Mouse (Mus musculus) gastrocnemius, adult 18-20 months (tissue): Measurements from ENCODE around the gene Xylt1. TPM values are rescaled to one million over a fixed set of nuclear protein-coding genes. Genes with fewer than 3 reads are reported as not detected.

Experiments used
- DNase-seq: peaks from one replicate; pipeline ENCODE4 v3.0.0; 2021; ENCODE audit warnings: low spot score
- long read RNA-seq, 2 experiments: library from polyadenylated mRNA; stranded (forward); transcript quantifications; one replicate each; pipeline ENCODE4 v2.0.0; 2021
- total RNA-seq, 2 experiments: library from RNA; stranded (reverse); gene quantifications; 2 replicates each; pipeline ENCODE4 v1.2.3; 2021

Gene Xylt1
- 1 to 10 TPM; 8.2 to 9.3 TPM for total RNA-seq
- long read RNA-seq, experiment 1, partial matches to known transcripts = 0 of 2 reads
- long read RNA-seq, experiment 1, other reads (novel, unspliced or antisense) = 2 of 2 reads
- long read RNA-seq, experiment 2, partial matches to known transcripts = 0 of 2 reads
- long read RNA-seq, experiment 2, other reads (novel, unspliced or antisense) = 2 of 2 reads

DNA sequence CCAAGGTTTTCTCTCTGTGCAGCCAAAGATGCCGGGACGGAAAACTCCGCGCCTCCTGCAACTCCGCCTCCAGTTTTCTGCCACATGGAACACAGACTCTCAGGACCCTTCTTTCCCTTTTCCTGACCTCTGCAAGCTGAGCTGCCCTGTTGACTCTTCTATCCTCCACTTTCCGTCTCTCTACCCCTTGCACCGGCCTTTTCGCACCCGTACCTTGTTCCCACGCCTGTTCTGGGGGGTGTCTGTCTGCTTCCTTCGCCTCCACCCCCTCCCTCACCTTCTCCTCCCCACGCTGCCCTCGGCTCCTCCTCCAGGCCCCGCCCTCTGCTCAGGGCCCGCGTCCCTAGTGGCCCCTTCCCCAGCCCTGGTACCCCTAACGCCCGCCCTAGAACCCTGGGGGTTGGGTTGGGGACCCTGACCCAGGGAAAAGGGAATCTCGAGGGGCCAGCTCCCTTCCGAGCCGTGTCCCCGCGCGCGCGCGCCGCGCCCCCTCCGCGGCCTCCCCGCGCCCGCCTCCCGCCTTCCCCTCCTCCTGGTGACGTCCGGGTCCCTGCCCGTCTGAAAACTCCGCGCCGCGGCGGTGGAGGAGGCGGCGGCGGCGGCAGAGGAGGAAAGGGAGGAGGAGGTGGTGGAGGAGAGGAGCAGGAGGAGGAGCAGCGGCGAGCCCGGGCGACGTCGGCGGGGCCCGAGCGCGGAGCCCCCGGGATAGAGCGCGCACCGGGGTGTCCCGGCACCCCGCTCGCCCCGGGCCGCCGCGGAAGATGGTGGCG, at the start of gene Xylt1:
Gene Xylt1, plus strand, starts transcription at position 562 of the 770 bp plus-strand sequence.
- peak; percentile 80 for DNase-seq

DNA sequence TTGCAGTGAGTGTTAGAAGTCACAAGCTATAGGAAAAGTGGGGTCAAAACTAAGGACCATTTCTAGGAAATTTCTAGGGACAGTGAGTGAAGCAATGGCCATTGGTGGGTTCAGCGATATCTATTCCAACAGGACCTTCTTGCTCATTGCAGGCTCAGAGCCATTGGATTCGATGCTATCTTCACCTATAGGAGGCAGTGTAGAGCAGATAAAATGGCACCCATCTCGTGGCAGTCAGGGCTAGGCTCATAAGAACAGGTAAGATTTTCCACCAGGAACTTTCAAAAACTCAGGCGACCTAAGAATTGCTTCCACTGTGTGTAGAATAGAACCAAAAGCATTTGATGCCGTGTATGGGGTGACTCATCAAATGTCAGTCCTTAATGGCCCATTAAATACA, 46.8 kb upstream of the Xylt1 start:
- DNase-seq = no peak

- DNase-seq = no peak
Observed at GRCm38 (mm10) chr7:117356316-117356715, 24.5 kb upstream of the Xylt1 start.

DNA sequence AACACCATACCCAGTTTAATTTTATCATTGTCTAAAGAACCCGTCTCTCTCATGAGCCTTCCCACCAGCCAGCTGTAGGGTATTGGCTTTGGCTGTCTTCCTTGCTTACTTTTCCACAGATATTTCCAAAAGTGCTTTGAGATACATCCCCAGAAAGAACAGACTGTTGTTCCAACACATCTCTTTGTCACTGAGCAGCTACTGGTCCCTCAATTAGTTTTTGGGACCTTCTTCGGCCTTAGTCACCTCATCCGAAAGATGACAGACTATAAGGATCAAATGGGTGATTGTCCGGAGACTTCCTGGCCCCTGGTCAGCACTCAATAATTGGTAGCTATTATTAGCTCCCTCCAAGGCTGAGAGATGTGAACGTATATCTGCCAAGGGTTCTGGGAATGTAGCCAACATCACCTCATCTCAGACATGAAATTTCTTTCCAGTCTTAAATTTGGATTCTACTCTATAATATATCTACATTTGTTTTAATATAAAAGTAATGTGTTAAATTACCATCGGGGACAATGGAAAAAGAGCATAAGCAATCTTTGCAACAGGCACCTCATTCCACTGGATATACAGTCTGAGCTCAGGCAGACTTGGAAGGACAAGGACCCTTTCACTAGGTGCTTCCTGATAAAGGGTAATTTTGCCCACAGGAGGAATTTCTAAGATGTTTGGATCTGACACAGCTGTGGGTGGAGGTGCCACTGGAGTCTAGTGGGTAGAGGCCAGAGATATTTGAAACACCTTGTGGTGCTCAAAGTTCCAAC, 23.2 kb upstream of the Xylt1 start:
- no peak for DNase-seq

- DNase-seq = no peak
Observed at GRCm38 (mm10) chr7:117361281-117361680, 19.5 kb upstream of the Xylt1 start.

- no peak for DNase-seq
Observed at GRCm38 (mm10) chr7:117362493-117362892, 18.3 kb upstream of the Xylt1 start.

GRCm38 (mm10) chr7:117368647-117369289, 12.0 kb upstream of the Xylt1 start:
- no peak for DNase-seq

DNA sequence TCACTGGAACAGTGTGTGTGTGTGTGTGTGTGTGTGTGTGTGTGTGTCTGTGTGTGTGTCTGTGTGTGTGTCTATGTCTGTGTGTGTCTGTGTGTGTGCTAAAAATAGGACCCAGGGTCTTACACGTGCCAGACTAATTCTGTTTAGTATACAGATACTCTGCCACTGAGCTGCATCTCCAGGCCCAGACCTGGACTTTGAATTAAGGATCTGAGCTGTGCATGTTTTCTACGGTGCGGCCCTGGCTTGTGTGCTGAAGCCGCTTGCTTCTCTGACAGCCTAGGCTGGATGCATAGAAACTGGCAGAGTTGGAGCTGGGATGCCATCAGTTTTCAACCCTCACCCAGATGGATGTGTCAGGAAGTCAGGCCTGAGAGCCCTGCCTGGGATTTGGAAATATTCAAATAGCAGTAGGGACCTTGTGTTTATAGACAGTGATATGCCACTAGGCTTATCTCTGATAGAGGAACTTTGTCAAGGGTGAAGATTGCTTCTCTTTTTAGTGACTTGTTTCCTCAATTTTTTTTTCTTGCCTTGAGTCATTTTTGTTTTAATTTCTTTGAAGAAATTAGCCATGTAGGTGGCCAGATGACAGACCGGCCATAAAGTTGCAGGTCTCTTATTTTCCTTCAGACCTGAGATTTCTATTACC, 11.4 kb upstream of the Xylt1 start:
- no peak for DNase-seq

DNA sequence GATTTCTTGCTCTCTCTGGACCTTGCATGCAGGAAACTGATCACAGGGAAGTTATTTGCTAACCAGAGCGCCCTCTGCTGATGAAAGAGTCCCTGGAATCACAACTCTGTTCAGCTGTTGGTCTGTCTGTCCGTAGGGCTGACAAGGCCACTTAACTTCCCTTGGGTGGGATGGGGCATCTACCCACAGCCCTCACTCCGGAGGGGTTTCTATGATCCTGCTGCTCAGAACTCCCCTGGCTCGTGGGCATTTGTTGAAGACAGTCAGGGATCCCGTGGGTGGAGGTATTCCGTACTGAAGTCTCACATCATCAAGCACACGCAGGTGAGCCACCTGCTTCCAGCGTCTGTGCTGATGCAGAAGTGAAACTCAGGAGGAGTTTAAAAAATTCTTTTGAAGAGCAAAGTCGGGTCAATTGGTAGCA, 4.9 kb upstream of the Xylt1 start:
- DNase-seq = peak; percentile 78

- DNase-seq = no peak
Observed at GRCm38 (mm10) chr7:117377138-117377537, 3.6 kb upstream of the Xylt1 start.

- DNase-seq = peak; percentile 52
Observed at GRCm38 (mm10) chr7:117380036-117380417, 752 bp upstream of the Xylt1 start.

DNA sequence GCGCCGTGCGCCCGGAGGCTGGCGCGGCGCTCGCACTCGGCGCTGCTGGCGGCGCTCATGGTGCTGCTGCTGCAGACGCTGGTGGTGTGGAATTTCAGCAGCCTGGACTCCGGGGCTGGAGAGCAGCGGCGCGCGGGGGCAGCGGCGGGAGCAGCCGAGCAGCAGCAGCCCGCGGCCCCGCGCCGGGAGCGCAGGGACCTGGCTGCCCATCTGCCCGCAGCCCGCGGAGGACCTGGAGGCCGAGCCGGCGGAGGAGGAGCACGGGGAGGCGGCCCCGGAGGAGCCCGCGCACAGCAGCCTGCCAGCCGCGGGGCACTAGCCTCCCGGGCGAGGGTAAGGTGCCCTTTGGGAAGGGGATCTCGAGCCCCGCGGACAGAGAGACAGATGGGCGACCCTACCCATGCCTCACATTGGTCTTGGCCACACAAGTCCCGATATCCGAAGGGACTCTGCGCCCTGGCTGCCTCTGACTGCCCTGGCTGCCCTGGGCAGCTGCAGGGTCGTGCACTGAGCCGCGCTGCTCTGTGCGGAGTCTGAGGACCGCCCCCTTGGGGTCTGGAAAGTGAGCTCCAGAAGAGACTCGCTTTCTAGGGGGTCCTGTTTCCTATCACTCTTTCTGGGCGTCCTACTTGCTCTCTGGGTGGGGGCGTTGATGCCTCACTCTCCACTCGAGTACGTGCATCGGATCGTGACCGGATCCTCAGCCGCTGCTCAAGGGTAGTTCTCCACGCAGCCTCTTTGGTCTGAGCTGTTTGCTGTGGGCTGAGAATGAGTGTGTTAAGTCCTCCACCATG, 606 bp downstream of the Xylt1 start:
- peak; percentile 65 for DNase-seq

DNA sequence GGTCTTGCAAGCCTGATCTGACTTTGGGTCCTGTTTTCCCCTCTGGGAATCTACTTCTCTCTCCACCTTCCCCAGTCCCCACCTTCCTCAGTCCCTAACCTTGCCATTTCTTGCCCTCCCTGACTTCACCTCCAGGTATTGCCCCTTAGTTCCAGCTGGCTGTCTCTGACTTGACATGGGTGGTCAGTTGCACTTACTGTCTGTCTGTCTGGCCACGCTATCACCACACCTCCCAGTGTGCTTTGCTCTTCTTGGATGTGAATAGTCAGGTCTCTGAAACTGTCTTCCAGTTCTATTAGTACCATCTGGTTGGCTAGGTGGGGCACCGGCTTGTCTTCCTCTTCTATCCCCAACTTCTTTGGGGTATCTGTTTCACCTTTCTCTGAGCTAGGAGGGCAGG, 1.2 kb downstream of the Xylt1 start:
- no peak for DNase-seq

GRCm38 (mm10) chr7:117383147-117383940, 2.6 kb downstream of the Xylt1 start:
- peak; percentile 59 for DNase-seq

GRCm38 (mm10) chr7:117386376-117386775, 5.6 kb downstream of the Xylt1 start:
- DNase-seq = no peak

DNA sequence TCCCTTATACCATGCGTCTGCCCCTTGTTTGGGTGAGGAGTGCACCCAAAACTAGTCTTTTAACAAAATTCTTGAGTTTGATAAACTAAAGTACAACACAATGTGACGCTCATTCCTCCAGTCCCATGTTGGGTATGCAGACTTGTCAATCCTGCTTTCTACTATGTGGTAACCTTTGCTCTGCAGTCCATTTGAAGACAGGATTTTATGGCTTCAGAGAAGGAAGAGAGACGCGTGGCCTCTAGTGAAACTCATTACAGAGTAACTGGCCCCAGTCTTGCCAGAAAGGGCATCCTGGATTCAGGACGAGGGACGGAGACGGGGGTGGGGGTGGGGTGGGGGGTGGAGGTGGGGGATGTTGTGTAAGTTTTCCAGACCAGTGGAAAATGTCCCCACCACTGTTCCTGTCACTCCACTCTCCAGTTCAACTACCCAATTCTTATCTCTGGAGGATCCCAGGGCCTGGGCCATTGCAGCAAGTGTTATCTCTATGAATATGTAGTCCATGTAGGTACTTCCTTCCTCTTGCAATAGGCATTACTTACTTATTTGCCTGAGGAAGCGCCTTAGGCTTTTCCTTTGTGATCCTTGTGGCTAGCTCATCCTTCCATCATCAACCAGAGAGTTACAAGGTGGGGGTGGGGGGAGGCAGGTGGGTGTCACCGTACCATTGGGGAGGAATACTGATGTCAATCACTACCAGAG, 7.7 kb downstream of the Xylt1 start:
- DNase-seq = no peak

GRCm38 (mm10) chr7:117389048-117389447, 8.3 kb downstream of the Xylt1 start:
- no peak for DNase-seq

DNA sequence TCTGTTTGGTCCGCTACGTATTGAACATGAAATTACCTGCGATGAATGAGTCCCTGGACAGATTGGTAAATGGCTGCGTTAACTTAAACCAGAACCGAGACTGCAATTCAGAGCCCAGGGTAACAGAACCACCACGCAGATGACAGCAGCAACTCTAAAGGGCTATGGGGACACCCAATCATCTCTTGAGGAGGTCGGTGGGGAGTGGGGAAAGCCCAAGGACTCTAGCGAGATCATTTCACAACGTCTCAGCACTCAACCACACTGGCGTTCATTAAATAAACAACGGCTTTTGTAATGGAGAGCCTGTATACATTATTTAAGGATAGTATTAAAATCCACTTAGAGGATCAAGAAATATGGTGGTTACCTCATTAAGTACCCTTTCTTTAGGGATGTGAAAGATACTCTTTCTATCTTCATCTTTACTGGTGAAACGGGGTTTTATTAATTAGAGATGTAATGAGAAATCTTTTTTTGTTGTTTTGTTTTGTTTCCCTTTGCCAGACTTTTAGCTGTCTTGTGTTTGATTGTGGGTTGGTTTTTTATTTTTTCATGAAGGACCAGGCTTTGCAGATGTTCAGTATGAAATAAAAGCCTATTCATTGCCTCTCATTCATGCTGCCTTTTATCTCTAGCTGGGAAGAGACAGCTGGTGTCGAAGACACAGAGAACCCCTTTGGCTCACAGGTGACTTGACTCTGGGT, 12.2 kb downstream of the Xylt1 start:
- no peak for DNase-seq
